In genomic region chr6:89481192-89481591, GRCm38 (mm10) we compare ENCODE assay signal across 16 mouse cellular contexts.
"Had no signal": no experiment of that assay in that cellular context is flagged by ENCODE, and none has a peak within 500 bp of the region (broad histone marks: within the 10 kb centered on the region; RNA-seq: fewer than 3 reads in every experiment).

No protein-coding gene starts in this region.

- H3K27ac ChIP-seq: neural tube, embryonic 13.5 days; neural tube, embryonic 15.5 days; stomach, embryonic 15.5 days; stomach, postnatal 0 days had no signal

- H3K4me3 ChIP-seq: neural tube, embryonic 13.5 days; neural tube, embryonic 15.5 days; stomach, embryonic 15.5 days had no signal

- H3K27me3 ChIP-seq: neural tube, embryonic 13.5 days; neural tube, embryonic 15.5 days; stomach, embryonic 15.5 days had no signal

- H3K4me1 ChIP-seq: neural tube, embryonic 13.5 days; neural tube, embryonic 15.5 days; stomach, embryonic 15.5 days had no signal

- H3K9ac ChIP-seq: neural tube, embryonic 13.5 days; neural tube, embryonic 15.5 days; stomach, embryonic 15.5 days had no signal

- H3K9me3 ChIP-seq: neural tube, embryonic 13.5 days; neural tube, embryonic 15.5 days; stomach, embryonic 15.5 days had no signal

- H3K36me3 ChIP-seq: neural tube, embryonic 13.5 days; neural tube, embryonic 15.5 days; stomach, embryonic 15.5 days had no signal

- H3K4me2 ChIP-seq: neural tube, embryonic 13.5 days; neural tube, embryonic 15.5 days; stomach, embryonic 15.5 days had no signal

- DNase-seq: retina, postnatal 1 day; right cerebral cortex, adult 18-20 months; right cerebral cortex, postnatal 14 days; right cerebral cortex, postnatal 25 days; right cerebral cortex, postnatal 4 days; spleen, adult 18-20 months; thymus, adult 18-20 months; thymus, adult 2 months; thymus, postnatal 14 days; thymus, postnatal 25 days; thymus, postnatal 36 days; thymus, postnatal 4 days had no signal
